Mouse (Mus musculus) lung, embryonic 14.5 days (tissue): ENCODE results near the gene Extl1. TPM values are rescaled to one million over a fixed set of nuclear protein-coding genes. Genes with fewer than 3 reads are reported as not detected.

Experiments used
- ATAC-seq: fragments of 200-750 bp; cut with Nextera tagmentation; 2 replicates; pipeline ENCODE4 v1.8.0; 2017; ENCODE audit warnings: mild to moderate bottlenecking, moderate TSS enrichment, moderate library complexity; ENCODE audit not compliant: insufficient read depth
- DNase-seq: peaks from one replicate; pipeline ENCODE4 v3.0.0-alpha.2; 2015
- H3K27ac ChIP-seq: fragments of 300-500 bp; sonication (generic); 2 replicates; pipeline ENCODE4 v1.5.1; 2014; ENCODE audit warnings: low read depth, mild to moderate bottlenecking, moderate library complexity
- H3K27me3 ChIP-seq: fragments of 300-500 bp; sonication (generic); 2 replicates; pipeline ENCODE4 v1.6.1; 2014; ENCODE audit warnings: low read length, control low read depth; ENCODE audit not compliant: insufficient read depth
- H3K36me3 ChIP-seq: fragments of 300-500 bp; sonication (generic); 2 replicates; pipeline ENCODE4 v1.6.1; 2014; ENCODE audit warnings: control low read depth; ENCODE audit not compliant: insufficient read depth
- H3K4me1 ChIP-seq: fragments of 300-500 bp; sonication (generic); 2 replicates; pipeline ENCODE4 v1.6.1; 2014; ENCODE audit warnings: antibody characterized with exemption, control low read depth; ENCODE audit not compliant: insufficient read depth
- H3K4me2 ChIP-seq: fragments of 300-500 bp; sonication (generic); 2 replicates; pipeline ENCODE4 v1.6.1; 2014; ENCODE audit warnings: mild to moderate bottlenecking
- H3K4me3 ChIP-seq: fragments of 300-500 bp; sonication (generic); 2 replicates; pipeline ENCODE4 v1.5.1; 2014; ENCODE audit warnings: low read depth, low read length
- H3K9ac ChIP-seq: fragments of 300-500 bp; sonication (generic); 2 replicates; pipeline ENCODE4 v1.6.1; 2014
- H3K9me3 ChIP-seq: fragments of 300-500 bp; sonication (generic); 2 replicates; pipeline ENCODE4 v1.6.1; 2016; ENCODE audit warnings: low read depth, low read length, control low read depth
- CTCF ChIP-seq: IDR thresholded peaks from 2 replicates; pipeline ENCODE4 v1.5.1; 2016; ENCODE audit warnings: antibody characterized with exemption, low read depth
- WGBS: fragments of 180-500 bp; shearing (Covaris S2); extraction: QIAGEN DNeasy Blood & Tissue Kit; methylation state at CpG from one replicate; pipeline ENCODE4 v1.1.7; 2014; 5-methylcytosine and 5-hydroxymethylcytosine counted together
- polyA plus RNA-seq: library from polyadenylated mRNA; unstranded; fragments of >200 nt; fragmentation: Nextera tagmentation; extraction: Ambion mirVana; gene quantifications from 2 replicates; pipeline ENCODE4 v1.2.1, GENCODE M21; 2014

The Extl1 gene
- polyA plus RNA-seq, 1 experiment from 2014 or later: 3.7 TPM

DNA sequence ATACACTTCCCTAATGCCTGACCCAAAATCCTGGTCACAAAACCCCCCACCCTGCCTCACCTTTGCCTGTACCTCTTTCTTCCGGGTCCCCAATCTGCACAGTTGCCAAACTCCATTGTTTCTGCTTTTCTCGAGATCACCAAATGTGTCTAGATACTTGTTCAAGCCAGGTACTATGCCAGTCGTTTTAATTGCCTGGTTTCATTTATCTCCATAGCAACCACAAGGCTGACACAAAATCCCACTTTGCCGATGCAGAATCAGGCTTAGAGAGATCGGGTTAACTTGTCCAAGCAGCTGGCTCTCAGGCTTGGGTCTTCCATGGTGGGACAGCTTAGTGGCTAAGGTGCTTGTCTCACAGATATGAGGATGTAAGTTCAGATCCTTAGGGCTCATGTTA lies 16.6 kb upstream of the Extl1 start:
- no peaks in the 10 kb centered on the region for H3K9me3 ChIP-seq
- H3K4me1 ChIP-seq: peaks cover 8% of the 10 kb centered on the region; the same call in 1 of the 2 replicates
- H3K27ac ChIP-seq: no peak overlapping the region
- WGBS: 33% methylated on average over 5 of the region's 5 CpGs
- no peak overlapping the region for H3K4me3 ChIP-seq
- no peak overlapping the region for H3K9ac ChIP-seq
- H3K36me3 ChIP-seq: no peaks in the 10 kb centered on the region
- no peak overlapping the region for H3K4me2 ChIP-seq
- TF ChIP-seq CTCF: no peak
- no peak for DNase-seq
- ATAC-seq: no peak
- H3K27me3 ChIP-seq: no peaks in the 10 kb centered on the region

- ATAC-seq (no peak), DNase-seq (no peak)
- Histone ChIP-seq H3K27ac (no peak overlapping the region), H3K4me3 (no peak overlapping the region), H3K4me2 (peak overlapping the region; percentile 93), H3K4me1 (peaks cover 8% of the 10 kb centered on the region; the same call in 1 of the 2 replicates), H3K9me3 (no peaks in the 10 kb centered on the region), H3K9ac (no peak overlapping the region), H3K36me3 (no peaks in the 10 kb centered on the region), H3K27me3 (no peaks in the 10 kb centered on the region)
- whole genome bisulfite sequencing: 87% methylated on average over 9 of the region's 9 CpGs
- TF ChIP-seq CTCF: no peak
These were observed 14.1 kb upstream of the Extl1 start for GRCm38 (mm10) chr4:134397732-134398131.

- DNase-seq (peak; percentile 58), ATAC-seq (no peak)
- peak overlapping the region; percentile 1; the same call in 1 of the 2 replicates for H3K9ac ChIP-seq
- H3K36me3 ChIP-seq: no peaks in the 10 kb centered on the region
- H3K4me3 ChIP-seq: peak overlapping the region; percentile 62; the same call in 1 of the 2 replicates
- peaks cover 8% of the 10 kb centered on the region; the same call in 1 of the 2 replicates for H3K4me1 ChIP-seq
- no peak for TF ChIP-seq CTCF
- H3K4me2 ChIP-seq: peak overlapping the region; percentile 93
- no peaks in the 10 kb centered on the region for H3K27me3 ChIP-seq
- 17% methylated on average over 7 of the region's 7 CpGs for WGBS
- H3K27ac ChIP-seq: peak overlapping the region; percentile 28; the same call in 1 of the 2 replicates
- H3K9me3 ChIP-seq: no peaks in the 10 kb centered on the region
These were observed 13.5 kb upstream of the Extl1 start for GRCm38 (mm10) chr4:134397121-134397520.

DNA sequence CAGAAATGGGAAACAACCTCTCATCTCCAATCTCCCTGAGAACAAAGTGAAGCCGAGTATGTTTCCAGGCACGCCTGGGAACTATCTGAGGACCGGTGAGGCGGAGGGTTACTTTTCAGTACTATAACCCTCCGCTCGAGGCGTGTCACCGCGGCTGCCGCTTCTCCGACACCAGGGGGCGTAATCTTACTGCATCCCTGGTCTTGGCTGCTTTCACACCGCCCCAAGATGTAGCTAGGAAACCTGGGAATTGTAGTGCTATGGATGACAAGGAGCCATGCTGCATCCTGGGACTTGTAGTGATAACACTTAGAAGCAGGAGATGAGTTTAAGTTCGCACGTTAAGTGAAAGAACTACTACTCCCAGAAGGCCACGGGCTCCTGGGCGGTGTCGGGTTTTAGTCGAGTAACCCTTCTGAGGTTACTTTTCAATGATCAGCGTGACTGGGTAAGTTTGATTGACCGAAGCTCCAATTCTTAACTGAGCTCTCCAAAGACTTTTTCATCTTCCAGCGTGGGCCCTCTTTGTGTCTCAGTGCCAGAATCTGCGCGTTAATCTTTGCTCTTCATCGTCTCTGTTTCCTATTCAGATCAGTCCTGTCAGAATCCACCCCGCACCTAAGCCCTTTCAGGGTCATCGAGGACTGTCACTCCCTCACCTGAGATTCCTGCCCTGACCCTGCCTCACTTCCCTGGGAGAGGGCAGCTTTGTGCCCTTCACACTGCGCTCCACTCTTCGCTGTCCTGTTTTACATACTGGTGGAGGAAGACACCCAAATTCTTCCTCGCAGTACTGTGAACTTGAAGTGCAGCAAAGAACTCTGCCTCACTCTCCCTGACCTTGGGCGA lies 12.6 kb upstream of the Extl1 start, which contains the start of gene Pafah2:
TSS of gene Pafah2 (plus strand) at position 344 of the 849 bp plus-strand sequence.
- peak; percentile 99 for ATAC-seq

DNA sequence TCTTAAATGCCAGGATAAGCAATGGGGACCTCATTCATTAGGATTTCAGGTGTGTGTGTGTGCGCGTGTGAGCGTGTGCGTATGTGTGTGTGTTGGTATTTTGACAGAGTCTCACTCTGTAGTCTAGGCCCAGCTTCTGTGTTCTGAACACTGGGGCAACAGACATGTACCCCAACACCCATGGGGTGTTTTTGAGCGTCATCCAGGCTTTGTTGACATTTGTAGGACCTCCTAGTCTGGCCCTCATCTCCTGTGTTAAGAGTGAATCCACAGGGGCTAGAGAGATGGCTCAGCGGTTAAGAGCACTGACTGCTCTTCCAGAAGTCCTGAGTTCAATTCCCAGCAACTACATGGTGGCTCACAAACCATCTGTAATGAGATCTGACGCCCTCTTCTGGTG lies 11.5 kb upstream of the Extl1 start:
- WGBS: 86% methylated on average over 7 of the region's 7 CpGs
- no peak overlapping the region for H3K4me3 ChIP-seq
- H3K4me1 ChIP-seq: no peaks in the 10 kb centered on the region
- ATAC-seq: no peak
- no peak overlapping the region for H3K27ac ChIP-seq
- H3K9me3 ChIP-seq: no peaks in the 10 kb centered on the region
- no peak overlapping the region for H3K4me2 ChIP-seq
- TF ChIP-seq CTCF: no peak
- no peaks in the 10 kb centered on the region for H3K27me3 ChIP-seq
- no peaks in the 10 kb centered on the region for H3K36me3 ChIP-seq
- no peak overlapping the region for H3K9ac ChIP-seq
- DNase-seq: no peak

More for the DNA sequence above, 12.6 kb upstream of the Extl1 start, which contains the start of gene Pafah2:
- TF ChIP-seq CTCF: peak; percentile 98
- Histone ChIP-seq H3K9ac (peak within 1 kb of the TSS; percentile 68), H3K9me3 (no peaks in the 10 kb centered on the region), H3K4me3 (peak within 1 kb of the TSS; percentile 62), H3K4me2 (peak within 1 kb of the TSS; percentile 93), H3K27me3 (no peaks in the 10 kb centered on the region), H3K27ac (peak within 1 kb of the TSS; percentile 79; the same call in 1 of the 2 replicates), H3K36me3 (no peaks in the 10 kb centered on the region), H3K4me1 (peaks cover 2% of the 10 kb centered on the region; the same call in 1 of the 2 replicates)
- WGBS: 1% methylated on average over 31 of the region's 31 CpGs
- DNase-seq: peak; percentile 99

GRCm38 (mm10) chr4:134393026-134393425 lies 9.4 kb upstream of the Extl1 start:
- TF ChIP-seq CTCF: peak; percentile 54
- no peaks in the 10 kb centered on the region for H3K27me3 ChIP-seq
- no peak overlapping the region for H3K4me3 ChIP-seq
- DNase-seq (peak; percentile 73), ATAC-seq (no peak)
- H3K9ac ChIP-seq: no peak overlapping the region
- no peaks in the 10 kb centered on the region for H3K9me3 ChIP-seq
- 0 out of 2 replicates have a peak overlapping the region, but pooled peaks have one; percentile 32 for H3K4me2 ChIP-seq
- no peaks in the 10 kb centered on the region for H3K36me3 ChIP-seq
- no peaks in the 10 kb centered on the region for H3K4me1 ChIP-seq
- 15% methylated on average over 12 of the region's 12 CpGs for WGBS
- H3K27ac ChIP-seq: peak overlapping the region; percentile 58; the same call in 1 of the 2 replicates

- Histone ChIP-seq H3K36me3 (no peaks in the 10 kb centered on the region), H3K9me3 (no peaks in the 10 kb centered on the region), H3K27me3 (no peaks in the 10 kb centered on the region), H3K9ac (no peak overlapping the region), H3K4me2 (peak overlapping the region; percentile 32; the same call in 1 of the 2 replicates), H3K4me1 (no peaks in the 10 kb centered on the region), H3K4me3 (no peak overlapping the region), H3K27ac (no peak overlapping the region)
- DNase-seq (peak; percentile 79), ATAC-seq (no peak)
- TF ChIP-seq CTCF: no peak
- 11% methylated on average over 8 of the region's 8 CpGs for WGBS
These were observed 8.9 kb upstream of the Extl1 start for GRCm38 (mm10) chr4:134392595-134392994.
